Mouse (Mus musculus) stomach, postnatal 0 days (tissue): ENCODE measurements around the gene Haus2. TPM values are rescaled to one million over a fixed set of nuclear protein-coding genes. Genes with fewer than 3 reads are reported as not detected.
"Not testable (repeated sequence)": the region's sequence is repeated elsewhere in the genome, so short reads cannot be mapped to it uniquely, and the experiment has no call there.

Source experiments
- ATAC-seq: fragments of 200-750 bp; cut with Nextera tagmentation; 2 replicates; pipeline ENCODE4 v1.8.0; 2017; ENCODE audit not compliant: low FRiP score, low TSS enrichment
- DNase-seq: peaks from one replicate; pipeline ENCODE4 v3.0.0-alpha.2; 2016; ENCODE audit warnings: low spot score
- H3K27ac ChIP-seq: fragments of 300-500 bp; sonication (generic); replicated peaks from 2 replicates; pipeline ENCODE4 v1.5.1; 2014; ENCODE audit warnings: mild to moderate bottlenecking, control low read depth
- H3K27me3 ChIP-seq: fragments of 300-500 bp; sonication (generic); 2 replicates; pipeline ENCODE4 v1.6.1; 2014; ENCODE audit warnings: low read length; ENCODE audit not compliant: control insufficient read depth, insufficient read depth
- H3K36me3 ChIP-seq: fragments of 300-500 bp; sonication (generic); 2 replicates; pipeline ENCODE4 v1.6.1; 2014; ENCODE audit warnings: low read length, mixed read lengths; ENCODE audit not compliant: control insufficient read depth, insufficient read depth
- H3K4me1 ChIP-seq: fragments of 300-500 bp; sonication (generic); replicated peaks from 2 replicates; pipeline ENCODE4 v1.6.1; 2014; ENCODE audit warnings: antibody characterized with exemption; ENCODE audit not compliant: control insufficient read depth, insufficient read depth
- H3K4me2 ChIP-seq: fragments of 300-500 bp; sonication (generic); replicated peaks from 2 replicates; pipeline ENCODE4 v1.6.1; 2014; ENCODE audit warnings: low read depth, mild to moderate bottlenecking, control low read depth, moderate library complexity
- H3K4me3 ChIP-seq: fragments of 300-500 bp; sonication (generic); 2 replicates; pipeline ENCODE4 v1.5.1; 2014; ENCODE audit warnings: low read depth, low read length, control low read depth
- H3K9ac ChIP-seq: fragments of 300-500 bp; sonication (generic); 2 replicates; pipeline ENCODE4 v1.6.1; 2014; ENCODE audit warnings: mild to moderate bottlenecking, low read length, control low read depth, mixed read lengths
- H3K9me3 ChIP-seq: fragments of 300-500 bp; sonication (generic); 2 replicates; pipeline ENCODE4 v1.6.1; 2016; ENCODE audit warnings: low read length; ENCODE audit not compliant: control insufficient read depth
- CTCF ChIP-seq: IDR thresholded peaks from 2 replicates; pipeline ENCODE4 v1.5.1; 2016; ENCODE audit warnings: antibody characterized with exemption, low read depth, mild to moderate bottlenecking, moderate library complexity
- EP300 ChIP-seq: optimal IDR thresholded peaks from 2 replicates; pipeline ENCODE3; 2016; ENCODE audit warnings: antibody characterized with exemption
- whole genome bisulfite sequencing: fragments of 180-500 bp; shearing (Covaris S2); extraction: QIAGEN DNeasy Blood & Tissue Kit; methylation state at CpG from one replicate; pipeline ENCODE4 v1.1.7; 2014; 5-methylcytosine and 5-hydroxymethylcytosine counted together
- polyA plus RNA-seq: library from polyadenylated mRNA; unstranded; fragments of >200 nt; fragmentation: Nextera tagmentation; extraction: Ambion mirVana; gene quantifications from 2 replicates; pipeline ENCODE4 v1.2.1, GENCODE M21; 2015

The Haus2 gene
- polyA plus RNA-seq = 13.5 and 14.0 TPM in 2 replicates

- Histone ChIP-seq H3K4me1 (no peaks in the 10 kb centered on the region), H3K4me2 (peak within 1 kb of the TSS; percentile 88), H3K36me3 (0 out of 2 replicates have a peak, but pooled peaks cover 3% of the 10 kb centered on the region), H3K9ac (peak within 1 kb of the TSS; percentile 85), H3K27me3 (no peaks in the 10 kb centered on the region), H3K9me3 (no peaks in the 10 kb centered on the region), H3K27ac (peak within 1 kb of the TSS; percentile 94), H3K4me3 (peak within 1 kb of the TSS; percentile 94)
- peak; percentile 52 for TF ChIP-seq CTCF
- TF ChIP-seq EP300 = no peak
- WGBS = under 1% methylated on average over 51 of the region's 52 CpGs
- DNase-seq (peak; percentile 94), ATAC-seq (peak; percentile 98)
These were observed at the start of gene Haus2, which contains the start of gene Lrrc57 for GRCm38 (mm10) chr2:120608830-120609723. Gene Haus2, plus strand, starts transcription at chr2:120609383. Gene Lrrc57, minus strand, starts transcription at chr2:120609520.

- ATAC-seq = no peak
- Histone ChIP-seq H3K36me3 (no peaks in the 10 kb centered on the region), H3K27me3 (no peaks in the 10 kb centered on the region), H3K4me3 (no peak overlapping the region), H3K27ac (no peak overlapping the region), H3K4me2 (no peak overlapping the region), H3K4me1 (no peaks in the 10 kb centered on the region; the same call in 1 of the 2 replicates), H3K9ac (no peak overlapping the region), H3K9me3 (no peaks in the 10 kb centered on the region)
- WGBS = 71% methylated on average over 1 of the region's 1 CpGs
- DNase-seq = no peak
- TF ChIP-seq CTCF = no peak
- no peak for TF ChIP-seq EP300
These were observed 47.7 kb upstream of the Haus2 start for GRCm38 (mm10) chr2:120561524-120561923.

GRCm38 (mm10) chr2:120562859-120563234 is 46.3 kb upstream of the Haus2 start:
- DNase-seq (no peak), ATAC-seq (no peak)
- Histone ChIP-seq H3K4me1 (no peaks in the 10 kb centered on the region; the same call in 1 of the 2 replicates), H3K4me3 (peak overlapping the region; percentile 98), H3K9me3 (no peaks in the 10 kb centered on the region), H3K36me3 (no peaks in the 10 kb centered on the region), H3K9ac (peak overlapping the region; percentile 94), H3K4me2 (peak overlapping the region; percentile 61), H3K27me3 (no peaks in the 10 kb centered on the region), H3K27ac (peak overlapping the region; percentile 69; the same call in 1 of the 2 replicates)
- TF ChIP-seq EP300 = no peak
- no peak for TF ChIP-seq CTCF
- WGBS = 16% methylated on average over 9 of the region's 9 CpGs

GRCm38 (mm10) chr2:120563235-120563990 is 45.8 kb upstream of the Haus2 start, which contains the start of gene Zfp106:
Gene Zfp106, minus strand, starts transcription at chr2:120563843.
- DNase-seq (peak; percentile 89), ATAC-seq (peak; percentile 83)
- WGBS = under 1% methylated on average over 50 of the region's 50 CpGs

GRCm38 (mm10) chr2:120564548-120565188 is 44.5 kb upstream of the Haus2 start:
- H3K36me3 ChIP-seq, H3K27me3 ChIP-seq, H3K4me1 ChIP-seq, DNase-seq, ATAC-seq, H3K4me2 ChIP-seq, H3K27ac ChIP-seq, H3K9ac ChIP-seq, H3K4me3 ChIP-seq, H3K9me3 ChIP-seq: not testable (repeated sequence)
- WGBS = 81% methylated on average over 4 of the region's 4 CpGs

More at GRCm38 (mm10) chr2:120563235-120563990, 45.8 kb upstream of the Haus2 start, which contains the start of gene Zfp106:
- no peaks in the 10 kb centered on the region for H3K27me3 ChIP-seq
- TF ChIP-seq CTCF = no peak; the same call in 1 of the 2 replicates
- TF ChIP-seq EP300 = no peak
- H3K36me3 ChIP-seq = no peaks in the 10 kb centered on the region
- H3K9me3 ChIP-seq = no peaks in the 10 kb centered on the region
- peak within 1 kb of the TSS; percentile 98 for H3K4me3 ChIP-seq
- H3K4me2 ChIP-seq = peak within 1 kb of the TSS; percentile 61
- H3K27ac ChIP-seq = peak within 1 kb of the TSS; percentile 69
- H3K4me1 ChIP-seq = no peaks in the 10 kb centered on the region; the same call in 1 of the 2 replicates
- H3K9ac ChIP-seq = peak within 1 kb of the TSS; percentile 94
